Mouse (Mus musculus): ENCODE measurements around the gene 4430402I18Rik. TPM values are rescaled to one million over a fixed set of nuclear protein-coding genes. Genes with fewer than 3 reads are reported as not detected.
A peak's percentile ranks its signal among the peaks of the same experiment; 100 is the strongest.

Gene 4430402I18Rik
- polyA plus RNA-seq, 1 experiment from 2014 or later, result 0.35 TPM

GRCm38 (mm10) chr19:28891238-28891637, 76.4 kb downstream of the 4430402I18Rik start:
- Histone ChIP-seq H3K4me1 (ENCODE audit: control insufficient read depth, insufficient read depth, low read length) (no peaks in the 10 kb centered on the region), H3K27me3 (ENCODE audit: control insufficient read depth, insufficient read depth, low read length) (no peaks in the 10 kb centered on the region), H3K27ac (replicated peaks; ENCODE audit: low read depth, low read length) (no peak overlapping the region), H3K9ac (replicated peaks; ENCODE audit: low read length) (no peak overlapping the region), H3K4me2 (ENCODE audit: low read depth, low read length) (no peak overlapping the region), H3K4me3 (ENCODE audit: low read depth, low read length) (no peak overlapping the region), H3K36me3 (replicated peaks; ENCODE audit: control insufficient read depth, insufficient read depth, low read depth, low read length) (no peaks in the 10 kb centered on the region), H3K9me3 (replicated peaks; ENCODE audit: control insufficient read depth, low read length) (no peaks in the 10 kb centered on the region)
- WGBS, result 77% methylated on average over 5 of the region's 5 CpGs
- DNase-seq (ENCODE audit: low spot score) (no peak), ATAC-seq (replicated peaks; ENCODE audit: insufficient number of reproducible peaks, low FRiP score, low TSS enrichment, low read depth) (no peak)

DNA sequence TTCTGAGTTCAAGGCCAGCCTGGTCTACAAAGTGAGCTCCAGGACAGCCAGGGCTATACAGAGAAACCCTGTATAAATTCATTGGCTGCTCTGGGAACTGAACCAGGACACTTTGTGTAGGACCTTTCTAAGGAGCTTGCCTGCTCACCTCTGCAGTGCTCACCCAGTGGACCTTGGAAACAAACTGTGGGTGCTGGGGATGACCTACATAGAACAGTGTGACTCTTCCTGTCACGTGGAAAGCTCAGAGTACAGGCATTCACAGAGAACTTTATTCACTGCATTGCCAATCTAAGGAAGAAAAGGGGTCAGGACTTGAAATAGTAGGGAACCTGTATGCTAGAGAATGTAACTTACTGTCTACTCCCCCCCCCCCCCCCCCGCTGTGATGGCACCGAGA, 78.3 kb downstream of the 4430402I18Rik start:
- H3K4me1 ChIP-seq (ENCODE audit: control insufficient read depth, insufficient read depth, low read length), result no peaks in the 10 kb centered on the region
- no peaks in the 10 kb centered on the region for H3K36me3 ChIP-seq (replicated peaks; ENCODE audit: control insufficient read depth, insufficient read depth, low read depth, low read length)
- H3K4me2 ChIP-seq (ENCODE audit: low read depth, low read length), result no peak overlapping the region
- H3K9me3 ChIP-seq (replicated peaks; ENCODE audit: control insufficient read depth, low read length), result no peaks in the 10 kb centered on the region
- no peak for ATAC-seq (replicated peaks; ENCODE audit: insufficient number of reproducible peaks, low FRiP score, low TSS enrichment, low read depth)
- no peak for DNase-seq (ENCODE audit: low spot score)
- H3K27ac ChIP-seq (replicated peaks; ENCODE audit: low read depth, low read length), result no peak overlapping the region
- no peak overlapping the region for H3K4me3 ChIP-seq (ENCODE audit: low read depth, low read length)
- no peak overlapping the region for H3K9ac ChIP-seq (replicated peaks; ENCODE audit: low read length)
- 67% methylated on average over 3 of the region's 3 CpGs for WGBS
- H3K27me3 ChIP-seq (ENCODE audit: control insufficient read depth, insufficient read depth, low read length), result no peaks in the 10 kb centered on the region

GRCm38 (mm10) chr19:28888496-28888895, 79.1 kb downstream of the 4430402I18Rik start:
- Histone ChIP-seq H3K4me2 (ENCODE audit: low read depth, low read length) (no peak overlapping the region), H3K4me1 (ENCODE audit: control insufficient read depth, insufficient read depth, low read length) (no peaks in the 10 kb centered on the region), H3K9ac (replicated peaks; ENCODE audit: low read length) (no peak overlapping the region), H3K27ac (replicated peaks; ENCODE audit: low read depth, low read length) (no peak overlapping the region), H3K27me3 (ENCODE audit: control insufficient read depth, insufficient read depth, low read length) (no peaks in the 10 kb centered on the region), H3K9me3 (replicated peaks; ENCODE audit: control insufficient read depth, low read length) (no peaks in the 10 kb centered on the region), H3K4me3 (ENCODE audit: low read depth, low read length) (no peak overlapping the region), H3K36me3 (replicated peaks; ENCODE audit: control insufficient read depth, insufficient read depth, low read depth, low read length) (no peaks in the 10 kb centered on the region)
- ATAC-seq (replicated peaks; ENCODE audit: insufficient number of reproducible peaks, low FRiP score, low TSS enrichment, low read depth), result no peak
- no peak for DNase-seq (ENCODE audit: low spot score)
- WGBS, result 70% methylated on average over 1 of the region's 1 CpGs

DNA sequence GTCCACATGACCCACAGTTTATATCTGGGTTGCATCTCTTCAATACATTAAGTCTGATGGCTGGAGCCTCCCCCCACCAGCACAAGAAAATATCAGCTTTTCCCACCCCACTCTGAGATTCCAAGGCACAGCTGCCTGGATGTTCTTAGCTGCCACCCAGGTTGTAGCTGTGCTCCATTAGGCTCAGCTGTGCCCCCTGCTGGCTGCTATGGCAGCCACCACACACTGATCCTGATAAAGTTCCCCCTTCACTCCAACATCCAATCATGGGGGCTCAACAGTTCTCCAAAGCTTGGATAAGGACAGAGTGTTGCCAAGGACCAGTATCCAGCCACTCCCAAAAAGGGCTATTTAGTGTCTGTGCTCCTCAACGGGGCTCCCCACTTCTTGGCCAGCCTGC, 84.5 kb downstream of the 4430402I18Rik start:
- WGBS, result 63% methylated on average over 1 of the region's 1 CpGs
- no peaks in the 10 kb centered on the region for H3K9me3 ChIP-seq (replicated peaks; ENCODE audit: control insufficient read depth, low read length)
- no peaks in the 10 kb centered on the region for H3K4me1 ChIP-seq (ENCODE audit: control insufficient read depth, insufficient read depth, low read length)
- no peaks in the 10 kb centered on the region for H3K27me3 ChIP-seq (ENCODE audit: control insufficient read depth, insufficient read depth, low read length)
- H3K4me3 ChIP-seq (ENCODE audit: low read depth, low read length), result no peak overlapping the region
- no peak overlapping the region for H3K27ac ChIP-seq (replicated peaks; ENCODE audit: low read depth, low read length)
- DNase-seq (ENCODE audit: low spot score), result peak; percentile 53
- H3K36me3 ChIP-seq (replicated peaks; ENCODE audit: control insufficient read depth, insufficient read depth, low read depth, low read length), result no peaks in the 10 kb centered on the region
- no peak overlapping the region for H3K4me2 ChIP-seq (ENCODE audit: low read depth, low read length)
- no peak overlapping the region for H3K9ac ChIP-seq (replicated peaks; ENCODE audit: low read length)
- ATAC-seq (replicated peaks; ENCODE audit: insufficient number of reproducible peaks, low FRiP score, low TSS enrichment, low read depth), result no peak

DNA sequence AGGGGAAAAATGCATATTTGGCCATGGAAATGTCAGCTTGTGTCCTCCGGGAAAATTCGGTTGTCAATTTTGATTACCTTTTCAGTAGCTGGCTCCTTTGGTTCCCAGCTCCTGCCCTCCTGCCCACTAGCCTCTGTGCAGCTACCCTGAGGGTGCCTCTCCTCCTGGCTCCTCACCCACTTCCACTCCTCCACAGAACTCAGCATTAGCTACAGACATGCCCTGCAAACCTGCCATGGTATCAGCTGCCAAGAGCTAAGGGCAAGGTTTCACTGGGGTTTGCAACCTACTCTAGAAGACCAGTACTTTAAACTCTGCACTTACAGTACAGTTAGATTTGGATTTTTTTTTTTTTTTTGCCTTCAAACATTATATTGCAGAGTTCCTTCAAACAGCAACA, 88.1 kb downstream of the 4430402I18Rik start:
- Histone ChIP-seq H3K27me3 (ENCODE audit: control insufficient read depth, insufficient read depth, low read length) (no peaks in the 10 kb centered on the region), H3K27ac (replicated peaks; ENCODE audit: low read depth, low read length) (no peak overlapping the region), H3K4me3 (ENCODE audit: low read depth, low read length) (no peak overlapping the region), H3K9me3 (replicated peaks; ENCODE audit: control insufficient read depth, low read length) (no peaks in the 10 kb centered on the region), H3K4me1 (ENCODE audit: control insufficient read depth, insufficient read depth, low read length) (no peaks in the 10 kb centered on the region), H3K9ac (replicated peaks; ENCODE audit: low read length) (no peak overlapping the region), H3K36me3 (replicated peaks; ENCODE audit: control insufficient read depth, insufficient read depth, low read depth, low read length) (no peaks in the 10 kb centered on the region), H3K4me2 (ENCODE audit: low read depth, low read length) (no peak overlapping the region)
- ATAC-seq (replicated peaks; ENCODE audit: insufficient number of reproducible peaks, low FRiP score, low TSS enrichment, low read depth) (no peak), DNase-seq (ENCODE audit: low spot score) (no peak)
- WGBS, result 83% methylated on average over 2 of the region's 2 CpGs

DNA sequence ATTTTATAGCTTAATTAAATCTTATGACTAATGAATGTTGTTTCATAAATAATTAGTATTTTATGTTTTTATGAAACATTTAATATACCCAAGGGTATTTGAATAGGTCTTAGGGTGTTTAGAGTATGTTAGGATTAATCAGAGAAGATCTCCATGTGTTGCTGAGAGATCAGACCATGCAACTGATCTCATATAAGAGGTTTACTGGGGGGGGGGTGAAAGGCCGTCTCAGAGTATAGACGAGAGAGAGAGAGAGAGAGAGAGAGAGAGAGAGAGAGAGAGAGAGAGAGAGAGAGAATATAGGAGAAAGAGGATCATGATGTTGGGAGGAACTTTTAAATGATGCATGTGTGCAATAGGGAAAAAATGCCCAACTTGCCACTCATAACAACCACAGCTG, 97.2 kb downstream of the 4430402I18Rik start:
- Histone ChIP-seq H3K4me2 (ENCODE audit: low read depth, low read length) (no peak overlapping the region), H3K9ac (replicated peaks; ENCODE audit: low read length) (no peak overlapping the region), H3K4me1 (ENCODE audit: control insufficient read depth, insufficient read depth, low read length) (no peaks in the 10 kb centered on the region), H3K36me3 (replicated peaks; ENCODE audit: control insufficient read depth, insufficient read depth, low read depth, low read length) (no peaks in the 10 kb centered on the region), H3K4me3 (ENCODE audit: low read depth, low read length) (no peak overlapping the region), H3K27me3 (ENCODE audit: control insufficient read depth, insufficient read depth, low read length) (no peaks in the 10 kb centered on the region), H3K9me3 (replicated peaks; ENCODE audit: control insufficient read depth, low read length) (no peaks in the 10 kb centered on the region), H3K27ac (replicated peaks; ENCODE audit: low read depth, low read length) (no peak overlapping the region)
- DNase-seq (ENCODE audit: low spot score), result no peak
- WGBS, result 76% methylated on average over 2 of the region's 2 CpGs
- ATAC-seq (replicated peaks; ENCODE audit: insufficient number of reproducible peaks, low FRiP score, low TSS enrichment, low read depth), result no peak

GRCm38 (mm10) chr19:28869251-28869855, 98.2 kb downstream of the 4430402I18Rik start:
- DNase-seq (ENCODE audit: low spot score) (no peak), ATAC-seq (replicated peaks; ENCODE audit: insufficient number of reproducible peaks, low FRiP score, low TSS enrichment, low read depth) (no peak)
- no peaks in the 10 kb centered on the region for H3K4me1 ChIP-seq (ENCODE audit: control insufficient read depth, insufficient read depth, low read length)
- no peaks in the 10 kb centered on the region for H3K27me3 ChIP-seq (ENCODE audit: control insufficient read depth, insufficient read depth, low read length)
- H3K9ac ChIP-seq (replicated peaks; ENCODE audit: low read length), result no peak overlapping the region
- no peaks in the 10 kb centered on the region for H3K9me3 ChIP-seq (replicated peaks; ENCODE audit: control insufficient read depth, low read length)
- no peak overlapping the region for H3K4me3 ChIP-seq (ENCODE audit: low read depth, low read length)
- no peak overlapping the region for H3K4me2 ChIP-seq (ENCODE audit: low read depth, low read length)
- WGBS, result 87% methylated on average over 6 of the region's 6 CpGs
- H3K36me3 ChIP-seq (replicated peaks; ENCODE audit: control insufficient read depth, insufficient read depth, low read depth, low read length), result no peaks in the 10 kb centered on the region
- H3K27ac ChIP-seq (replicated peaks; ENCODE audit: low read depth, low read length), result no peak overlapping the region

GRCm38 (mm10) chr19:28865501-28865900, 102.1 kb downstream of the 4430402I18Rik start:
- ATAC-seq (replicated peaks; ENCODE audit: insufficient number of reproducible peaks, low FRiP score, low TSS enrichment, low read depth) (no peak), DNase-seq (ENCODE audit: low spot score) (no peak)
- Histone ChIP-seq H3K4me3 (ENCODE audit: low read depth, low read length) (no peak overlapping the region), H3K9ac (replicated peaks; ENCODE audit: low read length) (no peak overlapping the region), H3K4me1 (ENCODE audit: control insufficient read depth, insufficient read depth, low read length) (no peaks in the 10 kb centered on the region), H3K27ac (replicated peaks; ENCODE audit: low read depth, low read length) (no peak overlapping the region), H3K9me3 (replicated peaks; ENCODE audit: control insufficient read depth, low read length) (no peaks in the 10 kb centered on the region), H3K27me3 (ENCODE audit: control insufficient read depth, insufficient read depth, low read length) (no peaks in the 10 kb centered on the region), H3K4me2 (ENCODE audit: low read depth, low read length) (no peak overlapping the region), H3K36me3 (replicated peaks; ENCODE audit: control insufficient read depth, insufficient read depth, low read depth, low read length) (no peaks in the 10 kb centered on the region)
- 83% methylated on average over 1 of the region's 1 CpGs for WGBS

Measured in embryonic facial prominence, embryonic 11.5 days (tissue).